Mouse (Mus musculus) heart, embryonic 16.5 days (tissue): ENCODE measurements around the gene Nacc2. TPM values are rescaled to one million over a fixed set of nuclear protein-coding genes. Genes with fewer than 3 reads are reported as not detected.

Source experiments
- ATAC-seq: fragments of 200-750 bp; cut with Nextera tagmentation; replicated peaks from 2 replicates; pipeline ENCODE4 v1.8.0; 2017; ENCODE audit warnings: moderate number of reproducible peaks; ENCODE audit not compliant: insufficient read depth, low FRiP score; ENCODE audit errors: extremely low read depth
- H3K27ac ChIP-seq: fragments of 300-500 bp; sonication (generic); 2 replicates; pipeline ENCODE4 v1.5.1; 2014; ENCODE audit warnings: mild to moderate bottlenecking, low read length, control low read depth, moderate library complexity
- H3K27me3 ChIP-seq: fragments of 300-500 bp; sonication (generic); 2 replicates; pipeline ENCODE4 v1.6.1; 2014; ENCODE audit warnings: low read length, mixed read lengths; ENCODE audit not compliant: control insufficient read depth, insufficient read depth
- H3K36me3 ChIP-seq: fragments of 300-500 bp; sonication (generic); 2 replicates; pipeline ENCODE4 v1.6.1; 2014; ENCODE audit not compliant: control insufficient read depth, insufficient read depth
- H3K4me1 ChIP-seq: fragments of 300-500 bp; sonication (generic); 2 replicates; pipeline ENCODE4 v1.6.1; 2014; ENCODE audit warnings: low read length, mixed read lengths; ENCODE audit not compliant: control insufficient read depth, insufficient read depth
- H3K4me2 ChIP-seq: fragments of 300-500 bp; sonication (generic); 2 replicates; pipeline ENCODE4 v1.6.1; 2014; ENCODE audit warnings: low read depth, mild to moderate bottlenecking, control low read depth, low read length
- H3K4me3 ChIP-seq: fragments of 300-500 bp; sonication (generic); 2 replicates; pipeline ENCODE4 v1.5.1; 2014; ENCODE audit warnings: mild to moderate bottlenecking, control low read depth, low read length
- H3K9ac ChIP-seq: fragments of 300-500 bp; sonication (generic); 2 replicates; pipeline ENCODE4 v1.6.1; 2014; ENCODE audit warnings: low read length, control low read depth
- H3K9me3 ChIP-seq: fragments of 300-500 bp; sonication (generic); replicated peaks from 2 replicates; pipeline ENCODE4 v1.6.1; 2016; ENCODE audit warnings: low read length; ENCODE audit not compliant: control insufficient read depth
- WGBS: fragments of 180-500 bp; shearing (Covaris S2); extraction: QIAGEN DNeasy Blood & Tissue Kit; methylation state at CpG from one replicate; pipeline ENCODE4 v1.1.7; 2014; 5-methylcytosine and 5-hydroxymethylcytosine counted together
- polyA plus RNA-seq: library from polyadenylated mRNA; unstranded; fragments of >200 nt; fragmentation: Nextera tagmentation; extraction: Ambion mirVana; gene quantifications from 2 replicates; pipeline ENCODE4 v1.2.1, GENCODE M21; 2015

Gene Nacc2
- polyA plus RNA-seq, 1 experiment from 2014 or later = 8.0 TPM

DNA sequence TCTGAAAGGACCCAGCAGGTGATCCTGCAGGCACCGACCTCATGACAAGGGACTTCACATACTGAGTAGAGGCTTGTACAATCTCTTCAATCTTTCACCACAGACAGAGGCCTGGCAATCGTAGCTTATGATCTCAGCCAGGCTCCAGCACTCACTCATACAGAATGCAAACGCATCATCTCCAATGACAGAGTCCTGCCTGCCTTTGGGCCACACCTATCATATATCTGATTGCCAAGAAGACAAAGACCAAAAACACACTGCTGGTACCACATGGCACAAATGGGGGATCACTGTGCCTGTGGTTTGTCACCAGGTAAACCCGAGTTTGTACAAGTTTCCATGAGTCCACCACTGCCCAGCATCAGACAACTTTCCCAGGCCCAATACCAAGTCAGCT is 105.7 kb downstream of the Nacc2 start:
- no peak for ATAC-seq
- Histone ChIP-seq H3K9ac (no peak overlapping the region), H3K36me3 (peaks cover 21% of the 10 kb centered on the region), H3K4me2 (no peak overlapping the region), H3K4me1 (peaks cover 29% of the 10 kb centered on the region), H3K27me3 (no peaks in the 10 kb centered on the region), H3K9me3 (no peaks in the 10 kb centered on the region), H3K27ac (no peak overlapping the region), H3K4me3 (no peak overlapping the region)
- WGBS = 53% methylated on average over 4 of the region's 4 CpGs

DNA sequence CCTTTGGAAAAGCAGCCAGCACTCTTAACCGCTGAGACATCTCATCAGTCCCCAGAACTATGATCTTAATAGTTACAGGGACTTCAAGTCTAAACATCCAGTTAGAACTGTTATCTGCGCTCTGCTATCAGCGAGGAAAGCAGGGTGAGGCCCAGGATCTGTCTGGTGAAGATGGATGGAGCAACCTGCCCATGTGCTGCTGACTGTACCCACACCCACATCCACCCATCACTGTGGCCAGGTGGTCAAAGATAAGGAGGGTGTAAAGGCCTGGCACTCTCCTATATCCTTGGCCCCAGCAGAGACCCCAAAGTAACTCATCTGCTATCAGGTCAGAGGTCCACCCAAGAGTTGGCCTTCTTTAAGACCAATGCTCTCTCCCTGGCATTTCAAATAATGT is 109.3 kb downstream of the Nacc2 start:
- ATAC-seq = no peak
- Histone ChIP-seq H3K4me3 (no peak overlapping the region), H3K27me3 (no peaks in the 10 kb centered on the region), H3K9me3 (no peaks in the 10 kb centered on the region), H3K4me2 (no peak overlapping the region), H3K36me3 (peaks cover 54% of the 10 kb centered on the region), H3K4me1 (peaks cover 13% of the 10 kb centered on the region), H3K9ac (no peak overlapping the region), H3K27ac (no peak overlapping the region)
- 80% methylated on average over 3 of the region's 3 CpGs for WGBS

DNA sequence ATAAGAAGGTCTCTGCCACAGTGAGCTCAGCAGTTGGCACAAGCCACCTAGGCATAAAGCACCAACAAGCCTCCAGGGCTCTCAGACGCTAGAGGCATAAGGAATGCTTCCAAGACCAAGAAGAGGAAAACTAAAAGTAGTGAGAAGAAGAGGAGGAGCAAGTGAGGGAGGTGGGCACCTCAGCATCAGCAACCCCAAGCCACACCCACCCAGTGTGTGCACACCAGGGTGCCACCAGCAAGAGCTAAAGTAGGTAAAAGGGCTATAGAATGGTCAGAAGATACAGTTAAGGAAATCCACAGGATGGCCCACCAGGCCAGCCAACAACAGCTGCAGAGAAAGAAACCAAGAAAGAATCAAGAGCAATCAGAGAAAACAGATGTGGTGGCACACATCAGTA is 111.6 kb downstream of the Nacc2 start:
- H3K9ac ChIP-seq = no peak overlapping the region
- H3K27ac ChIP-seq = no peak overlapping the region
- H3K36me3 ChIP-seq = peaks cover 75% of the 10 kb centered on the region
- H3K4me3 ChIP-seq = no peak overlapping the region
- H3K4me1 ChIP-seq = no peaks in the 10 kb centered on the region
- ATAC-seq = no peak
- no peaks in the 10 kb centered on the region for H3K27me3 ChIP-seq
- H3K9me3 ChIP-seq = no peaks in the 10 kb centered on the region
- 68% methylated on average over 1 of the region's 1 CpGs for WGBS
- H3K4me2 ChIP-seq = no peak overlapping the region

Other genes with a start within 250 kb of the Nacc2 start
- gene Camsap1, start 139.9 kb downstream of the Nacc2 start, polyA plus RNA-seq = 6.0 and 8.9 TPM in 2 replicates
- gene Ubac1, start 101.5 kb downstream of the Nacc2 start, polyA plus RNA-seq = 114 and 116 TPM in 2 replicates
- gene Lhx3, start 85.1 kb upstream of the Nacc2 start, polyA plus RNA-seq = not detected in 2 replicates
- gene Qsox2, start 114.3 kb upstream of the Nacc2 start, polyA plus RNA-seq = 11.8 and 13.0 TPM in 2 replicates
- 0.10 and 0.13 TPM in 2 replicates for gene Ccdc187, start 171.3 kb upstream of the Nacc2 start, polyA plus RNA-seq
- gene Gpsm1, start 192.3 kb upstream of the Nacc2 start, polyA plus RNA-seq = 102 and 104 TPM in 2 replicates
- 23.1 and 24.9 TPM in 2 replicates for gene Dnlz, start 228.9 kb upstream of the Nacc2 start, polyA plus RNA-seq
- 1.0 and 1.2 TPM in 2 replicates for gene Card9, start 237.7 kb upstream of the Nacc2 start, polyA plus RNA-seq